Mouse (Mus musculus): ENCODE data around the gene Ccdc77.

Gene Ccdc77

GRCm38 (mm10) chr6:120363688-120364522 lies at the start of gene Ccdc77, which contains the start of gene Kdm5a:
Gene Ccdc77, minus strand, starts transcription at chr6:120364374.
Gene Kdm5a, plus strand, starts transcription at chr6:120364124.
- in situ Hi-C loops (cut with MboI; ENCODE audit: low pct_unique_long_range_greater_than_20kb in 1 of 2, low sequenced_read_pairs in 2 of 2, unreplicated experiment in 1 of 2): no loop called here

GRCm38 (mm10) chr6:120403936-120404335 lies 39.8 kb upstream of the Ccdc77 start:
- in situ Hi-C loops (cut with MboI; ENCODE audit: low pct_unique_long_range_greater_than_20kb in 1 of 2, low sequenced_read_pairs in 2 of 2, unreplicated experiment in 1 of 2): no loop called here

- in situ Hi-C loops (cut with MboI; ENCODE audit: low pct_unique_long_range_greater_than_20kb in 1 of 2, low sequenced_read_pairs in 2 of 2, unreplicated experiment in 1 of 2): no loop called here
These were observed 31.6 kb upstream of the Ccdc77 start for GRCm38 (mm10) chr6:120395622-120396345.

GRCm38 (mm10) chr6:120392811-120393210 lies 28.6 kb upstream of the Ccdc77 start:
- in situ Hi-C loops (cut with MboI; ENCODE audit: low pct_unique_long_range_greater_than_20kb in 1 of 2, low sequenced_read_pairs in 2 of 2, unreplicated experiment in 1 of 2): no loop called here

GRCm38 (mm10) chr6:120390054-120390453 lies 25.9 kb upstream of the Ccdc77 start:
- in situ Hi-C loops (cut with MboI; ENCODE audit: low pct_unique_long_range_greater_than_20kb in 1 of 2, low sequenced_read_pairs in 2 of 2, unreplicated experiment in 1 of 2): no loop called here

- in situ Hi-C loops (cut with MboI; ENCODE audit: low pct_unique_long_range_greater_than_20kb in 1 of 2, low sequenced_read_pairs in 2 of 2, unreplicated experiment in 1 of 2): no loop called here
These were observed 12.6 kb upstream of the Ccdc77 start for GRCm38 (mm10) chr6:120376736-120377135.

GRCm38 (mm10) chr6:120365051-120365450 lies 877 bp upstream of the Ccdc77 start:
- in situ Hi-C loops (cut with MboI; ENCODE audit: low pct_unique_long_range_greater_than_20kb in 1 of 2, low sequenced_read_pairs in 2 of 2, unreplicated experiment in 1 of 2): no loop called here

- in situ Hi-C loops (cut with MboI; ENCODE audit: low pct_unique_long_range_greater_than_20kb in 1 of 2, low sequenced_read_pairs in 2 of 2, unreplicated experiment in 1 of 2): no loop called here
These were observed 340 bp upstream of the Ccdc77 start for GRCm38 (mm10) chr6:120364523-120364905.

GRCm38 (mm10) chr6:120362774-120363687 lies 1.1 kb downstream of the Ccdc77 start:
- in situ Hi-C loops (cut with MboI; ENCODE audit: low pct_unique_long_range_greater_than_20kb in 1 of 2, low sequenced_read_pairs in 2 of 2, unreplicated experiment in 1 of 2): no loop called here

- in situ Hi-C loops (cut with MboI; ENCODE audit: low pct_unique_long_range_greater_than_20kb in 1 of 2, low sequenced_read_pairs in 2 of 2, unreplicated experiment in 1 of 2): no loop called here
These were observed 2.0 kb downstream of the Ccdc77 start for GRCm38 (mm10) chr6:120362124-120362523.

- in situ Hi-C loops (cut with MboI; ENCODE audit: low pct_unique_long_range_greater_than_20kb in 1 of 2, low sequenced_read_pairs in 2 of 2, unreplicated experiment in 1 of 2): no loop called here
These were observed 6.9 kb downstream of the Ccdc77 start for GRCm38 (mm10) chr6:120356951-120357945.

- in situ Hi-C loops (cut with MboI; ENCODE audit: low pct_unique_long_range_greater_than_20kb in 1 of 2, low sequenced_read_pairs in 2 of 2, unreplicated experiment in 1 of 2): no loop called here
These were observed 7.7 kb downstream of the Ccdc77 start for GRCm38 (mm10) chr6:120356478-120356877.

- in situ Hi-C loops (cut with MboI; ENCODE audit: low pct_unique_long_range_greater_than_20kb in 1 of 2, low sequenced_read_pairs in 2 of 2, unreplicated experiment in 1 of 2): loop anchor here (25.0 kb wide), 1 partner anchor 412 kb away; no protein-coding TSS in a partner anchor
These were observed 15.2 kb downstream of the Ccdc77 start for GRCm38 (mm10) chr6:120349018-120349417.

GRCm38 (mm10) chr6:120343992-120344391 lies 20.2 kb downstream of the Ccdc77 start:
- in situ Hi-C loops (cut with MboI; ENCODE audit: low pct_unique_long_range_greater_than_20kb in 1 of 2, low sequenced_read_pairs in 2 of 2, unreplicated experiment in 1 of 2): loop anchor here (25.0 kb wide), 1 partner anchor 407 kb away; no protein-coding TSS in a partner anchor

GRCm38 (mm10) chr6:120332351-120332750 lies 31.8 kb downstream of the Ccdc77 start:
- in situ Hi-C loops (cut with MboI; ENCODE audit: low pct_unique_long_range_greater_than_20kb in 1 of 2, low sequenced_read_pairs in 2 of 2, unreplicated experiment in 1 of 2): loop anchor here (25.0 kb wide), 1 partner anchor 395 kb away; no protein-coding TSS in a partner anchor

GRCm38 (mm10) chr6:120324295-120324927 lies 39.8 kb downstream of the Ccdc77 start:
- in situ Hi-C loops (cut with MboI; ENCODE audit: low pct_unique_long_range_greater_than_20kb in 1 of 2, low sequenced_read_pairs in 2 of 2, unreplicated experiment in 1 of 2): no loop called here

GRCm38 (mm10) chr6:120320369-120320768 lies 43.8 kb downstream of the Ccdc77 start:
- in situ Hi-C loops (cut with MboI; ENCODE audit: low pct_unique_long_range_greater_than_20kb in 1 of 2, low sequenced_read_pairs in 2 of 2, unreplicated experiment in 1 of 2): no loop called here

All from mouse embryonic stem cell (cell line).